Mouse (Mus musculus) ES-E14 (cell line): Measurements from ENCODE around the gene Sgsm3.

Experiments
- CHD2 ChIP-seq: IDR thresholded peaks from 2 replicates; pipeline ENCODE4 v1.6.1; 2014; ENCODE audit warnings: mild to moderate bottlenecking, low read depth, low read length, inconsistent platforms
- HCFC1 ChIP-seq: IDR thresholded peaks from 2 replicates; pipeline ENCODE4 v1.6.1; 2012; ENCODE audit warnings: low read length, inconsistent platforms, borderline replicate concordance; ENCODE audit not compliant: insufficient read depth
- MAFK ChIP-seq: IDR thresholded peaks from 2 replicates; pipeline ENCODE4 v1.6.1; 2014; ENCODE audit warnings: mild to moderate bottlenecking, low read depth, low read length, inconsistent platforms; ENCODE audit not compliant: insufficient read depth
- ZC3H11A ChIP-seq: IDR thresholded peaks from 2 replicates; pipeline ENCODE4 v1.6.1; 2012; ENCODE audit warnings: low read depth, mild to moderate bottlenecking, inconsistent platforms, low read length, borderline replicate concordance
- ZNF384 ChIP-seq: IDR thresholded peaks from 2 replicates; pipeline ENCODE4 v1.6.1; 2012; ENCODE audit warnings: low read depth, low read length, inconsistent platforms

- no peak for TF ChIP-seq CHD2
- no peak for TF ChIP-seq ZC3H11A
- no peak for TF ChIP-seq HCFC1
- TF ChIP-seq MAFK: no peak
- TF ChIP-seq ZNF384: no peak
Observed at GRCm38 (mm10) chr15:80988331-80988730, 10.8 kb downstream of the Sgsm3 start.
